Mouse (Mus musculus) MEL (cell line): Measurements from ENCODE around the gene Rpl35a. TPM values are rescaled to one million over a fixed set of nuclear protein-coding genes. Genes with fewer than 3 reads are reported as not detected.

Experiments used
- DNase-seq: peaks from one replicate; pipeline ENCODE4 v3.0.0; 2011; ENCODE audit warnings: low read depth, low spot score
- H3K27ac ChIP-seq: 2 replicates; pipeline ENCODE4 v1.5.1; 2012; ENCODE audit warnings: low read depth, mild to moderate bottlenecking, control low read depth, low read length, moderate library complexity; ENCODE audit not compliant: control insufficient read depth
- H3K27me3 ChIP-seq, 2 experiments: fragments of 150-350 bp in 1 of 2; sonication (generic) in 1 of 2; 2 replicates each; pipeline ENCODE4 v1.6.1; 2012; ENCODE audit warnings: low read length in 2 of 2, mild to moderate bottlenecking in 2 of 2, improper control_type of control experiment in 1 of 2, moderate library complexity in 1 of 2; ENCODE audit not compliant: insufficient read depth in 2 of 2, control insufficient read depth in 1 of 2
- H3K36me3 ChIP-seq, 2 experiments: 2 replicates each; pipeline ENCODE4 v1.6.1; 2012 to 2014; ENCODE audit warnings: low read length in 2 of 2, improper control_type of control experiment in 1 of 2, inconsistent platforms in 1 of 2, mild to moderate bottlenecking in 1 of 2; ENCODE audit not compliant: insufficient read depth in 2 of 2, control insufficient read depth in 1 of 2
- H3K4me1 ChIP-seq, 2 experiments: fragments of 150-350 bp in 1 of 2; sonication (generic) in 1 of 2; 2 replicates each; pipeline ENCODE4 v1.6.1; 2012; ENCODE audit warnings: low read length in 2 of 2, improper control_type of control experiment in 1 of 2, mild to moderate bottlenecking in 1 of 2; ENCODE audit not compliant: insufficient read depth in 2 of 2, control insufficient read depth in 1 of 2
- H3K4me3 ChIP-seq, 2 experiments: fragments of 150-350 bp in 1 of 2; sonication (generic) in 1 of 2; 2 replicates each; pipeline ENCODE4 v1.5.1; 2012; ENCODE audit warnings: low read depth in 2 of 2, low read length in 2 of 2, mild to moderate bottlenecking in 2 of 2, moderate library complexity in 2 of 2, control low read depth in 1 of 2, improper control_type of control experiment in 1 of 2; ENCODE audit not compliant: control insufficient read depth in 1 of 2, insufficient read depth in 1 of 2
- H3K79me2 ChIP-seq: 2 replicates; pipeline ENCODE4 v1.6.1; 2012; ENCODE audit warnings: mild to moderate bottlenecking, low read length, moderate library complexity; ENCODE audit not compliant: control insufficient read depth, poor library complexity, insufficient read depth
- H3K9ac ChIP-seq: 2 replicates; pipeline ENCODE4 v1.6.1; 2012; ENCODE audit warnings: low read depth, mild to moderate bottlenecking, control low read depth, low read length, moderate library complexity; ENCODE audit not compliant: control insufficient read depth, poor library complexity, severe bottlenecking
- H3K9me3 ChIP-seq: fragments of 150-350 bp; sonication (generic); replicated peaks from 2 replicates; pipeline ENCODE4 v1.6.1; 2012; ENCODE audit warnings: mild to moderate bottlenecking, low read length, improper control_type of control experiment, moderate library complexity; ENCODE audit not compliant: insufficient read depth
- BHLHE40 ChIP-seq: IDR thresholded peaks from 2 replicates; pipeline ENCODE4 v1.6.1; 2012; ENCODE audit warnings: low read depth, mild to moderate bottlenecking, inconsistent platforms, low read length, improper control_type of control experiment, borderline replicate concordance
- CHD1 ChIP-seq: IDR thresholded peaks from 2 replicates; pipeline ENCODE4 v1.6.1; 2012; ENCODE audit warnings: low read depth, mild to moderate bottlenecking, inconsistent platforms, low read length, improper control_type of control experiment
- CHD2 ChIP-seq: IDR thresholded peaks from 2 replicates; pipeline ENCODE4 v1.6.1; 2011; ENCODE audit warnings: low read length, improper control_type of control experiment
- CTCF ChIP-seq, 3 experiments: IDR thresholded peaks in 2 of 3; conservative IDR thresholded peaks in 1 of 3; 2 replicates each; pipeline ENCODE4 v1.5.1; 2011 to 2012; ENCODE audit warnings: low read length in 3 of 3, low read depth in 2 of 3, mild to moderate bottlenecking in 2 of 3, improper control_type of control experiment in 1 of 3, inconsistent platforms in 1 of 3, mixed read lengths in 1 of 3, moderate library complexity in 1 of 3; ENCODE audit not compliant: control insufficient read depth in 1 of 3, insufficient read depth in 1 of 3, poor library complexity in 1 of 3, severe bottlenecking in 1 of 3
- ELF1 ChIP-seq: IDR thresholded peaks from 2 replicates; pipeline ENCODE4 v1.6.1; 2014; ENCODE audit warnings: low read depth, mild to moderate bottlenecking, inconsistent platforms, low read length, improper control_type of control experiment, moderate library complexity
- EP300 ChIP-seq, 2 experiments: IDR thresholded peaks; 2 replicates each; pipeline ENCODE4 v1.6.1; 2011; ENCODE audit warnings: improper control_type of control experiment in 2 of 2, low read length in 2 of 2, low read depth in 1 of 2, mild to moderate bottlenecking in 1 of 2
- ETS1 ChIP-seq: IDR thresholded peaks from 2 replicates; pipeline ENCODE4 v1.6.1; 2012; ENCODE audit warnings: low read depth, mild to moderate bottlenecking, inconsistent platforms, low read length, improper control_type of control experiment, moderate library complexity
- GABPA ChIP-seq: IDR thresholded peaks from 2 replicates; pipeline ENCODE4 v1.6.1; 2012; ENCODE audit warnings: low read depth, mild to moderate bottlenecking, inconsistent platforms, low read length, improper control_type of control experiment, moderate library complexity
- GATA1 ChIP-seq: IDR thresholded peaks from 2 replicates; pipeline ENCODE4 v1.6.1; 2011; ENCODE audit warnings: low read depth, low read length, improper control_type of control experiment
- HCFC1 ChIP-seq: IDR thresholded peaks from 2 replicates; pipeline ENCODE4 v1.6.1; 2012; ENCODE audit warnings: low read depth, mild to moderate bottlenecking, inconsistent platforms, low read length, improper control_type of control experiment, moderate library complexity
- JUND ChIP-seq: IDR thresholded peaks from 2 replicates; pipeline ENCODE4 v1.6.1; 2011; ENCODE audit warnings: low read depth, mild to moderate bottlenecking, improper control_type of control experiment, low read length
- KAT2A ChIP-seq: conservative IDR thresholded peaks from 2 replicates; pipeline ENCODE4 v1.6.1; 2012; ENCODE audit warnings: low read depth, low read length, improper control_type of control experiment, inconsistent platforms
- MAFK ChIP-seq: IDR thresholded peaks from 2 replicates; pipeline ENCODE4 v1.6.1; 2011; ENCODE audit warnings: low read depth, mild to moderate bottlenecking, low read length, improper control_type of control experiment, borderline replicate concordance
- MEF2A ChIP-seq: IDR thresholded peaks from 2 replicates; pipeline ENCODE4 v1.6.1; 2014; ENCODE audit warnings: low read depth, mild to moderate bottlenecking, inconsistent platforms, low read length, improper control_type of control experiment; ENCODE audit not compliant: poor library complexity, insufficient replicate concordance, severe bottlenecking; ENCODE audit errors: extremely low read depth
- MXI1 ChIP-seq: IDR thresholded peaks from 2 replicates; pipeline ENCODE4 v1.6.1; 2011; ENCODE audit warnings: mild to moderate bottlenecking, low read depth, low read length, improper control_type of control experiment
- MYB ChIP-seq: IDR thresholded peaks from 2 replicates; pipeline ENCODE4 v1.6.1; 2011; ENCODE audit warnings: mild to moderate bottlenecking, low read depth, low read length, improper control_type of control experiment
- MYC ChIP-seq: IDR thresholded peaks from 2 replicates; pipeline ENCODE4 v1.6.1; 2011; ENCODE audit warnings: low read depth, mild to moderate bottlenecking, low read length, improper control_type of control experiment, moderate library complexity
- NRF1 ChIP-seq: IDR thresholded peaks from 2 replicates; pipeline ENCODE4 v1.6.1; 2014; ENCODE audit warnings: low read depth, mild to moderate bottlenecking, inconsistent platforms, low read length, improper control_type of control experiment, moderate library complexity; ENCODE audit not compliant: poor library complexity, insufficient read depth, severe bottlenecking
- POLR2A ChIP-seq, 2 experiments: IDR thresholded peaks; 2 replicates each; pipeline ENCODE4 v1.6.1; 2011 to 2012; ENCODE audit warnings: low read length in 2 of 2, mild to moderate bottlenecking in 2 of 2, control low read depth in 1 of 2, improper control_type of control experiment in 1 of 2, low read depth in 1 of 2, moderate library complexity in 1 of 2; ENCODE audit not compliant: control insufficient read depth in 1 of 2, insufficient read depth in 1 of 2, poor library complexity in 1 of 2
- POLR2AphosphoS2 ChIP-seq: IDR thresholded peaks from 2 replicates; pipeline ENCODE4 v1.6.1; 2011; ENCODE audit warnings: low read length, improper control_type of control experiment
- POLR2AphosphoS5 ChIP-seq: IDR thresholded peaks from 2 replicates; pipeline ENCODE4 v1.6.1; 2012; ENCODE audit warnings: low read depth, borderline replicate concordance, mild to moderate bottlenecking, inconsistent platforms, low read length, moderate library complexity, mixed read lengths
- RAD21 ChIP-seq: IDR thresholded peaks from 2 replicates; pipeline ENCODE4 v1.6.1; 2011; ENCODE audit warnings: mild to moderate bottlenecking, low read depth, low read length, improper control_type of control experiment
- RCOR1 ChIP-seq: IDR thresholded peaks from 2 replicates; pipeline ENCODE4 v1.6.1; 2012; ENCODE audit warnings: low read depth, mild to moderate bottlenecking, inconsistent platforms, low read length, improper control_type of control experiment
- SMC3 ChIP-seq: IDR thresholded peaks from 2 replicates; pipeline ENCODE4 v1.6.1; 2011; ENCODE audit warnings: low read depth, low read length, improper control_type of control experiment
- TAL1 ChIP-seq: IDR thresholded peaks from 2 replicates; pipeline ENCODE4 v1.6.1; 2012; ENCODE audit warnings: mild to moderate bottlenecking, inconsistent platforms, low read length, moderate library complexity, mixed read lengths
- TBP ChIP-seq: IDR thresholded peaks from 2 replicates; pipeline ENCODE4 v1.8.0; 2011; ENCODE audit warnings: low read depth, low read length, improper control_type of control experiment
- USF1 ChIP-seq: IDR thresholded peaks from 2 replicates; pipeline ENCODE4 v1.6.1; 2014; ENCODE audit warnings: low read depth, mild to moderate bottlenecking, inconsistent platforms, low read length, improper control_type of control experiment, moderate library complexity
- ZKSCAN1 ChIP-seq: IDR thresholded peaks from 2 replicates; pipeline ENCODE4 v1.6.1; 2012; ENCODE audit warnings: low read depth, mild to moderate bottlenecking, inconsistent platforms, low read length, improper control_type of control experiment, moderate library complexity
- ZMIZ1 ChIP-seq: IDR thresholded peaks from 2 replicates; pipeline ENCODE4 v1.6.1; 2012; ENCODE audit warnings: low read depth, mild to moderate bottlenecking, inconsistent platforms, low read length, improper control_type of control experiment, moderate library complexity
- ZNF384 ChIP-seq: IDR thresholded peaks from 2 replicates; pipeline ENCODE4 v1.6.1; 2012; ENCODE audit warnings: low read depth, mild to moderate bottlenecking, inconsistent platforms, low read length, improper control_type of control experiment
- polyA plus RNA-seq, 2 experiments: library from polyadenylated mRNA; stranded (reverse) in 1 of 2; unstranded in 1 of 2; fragments of >175 nt in 1 of 2; fragments of >200 nt in 1 of 2; gene quantifications; 2 replicates each; pipeline versions ENCODE4 v1.2.1 to v1.2.4; 2012; ENCODE audit warnings: low replicate concordance in 2 of 2, low read depth in 1 of 2; ENCODE audit not compliant: insufficient read length in 2 of 2, insufficient read depth in 1 of 2, missing spikeins in 1 of 2
- total RNA-seq: library from RNA; depleted of rRNA; stranded (reverse); fragments of 300-350 nt; gene quantifications from 2 replicates; pipeline ENCODE4 v1.2.3, GENCODE M21; 2012

Rpl35a gene
- total and polyA plus RNA-seq, 3 experiments: 1,572 to 2,314 TPM; not detected in 1

DNA sequence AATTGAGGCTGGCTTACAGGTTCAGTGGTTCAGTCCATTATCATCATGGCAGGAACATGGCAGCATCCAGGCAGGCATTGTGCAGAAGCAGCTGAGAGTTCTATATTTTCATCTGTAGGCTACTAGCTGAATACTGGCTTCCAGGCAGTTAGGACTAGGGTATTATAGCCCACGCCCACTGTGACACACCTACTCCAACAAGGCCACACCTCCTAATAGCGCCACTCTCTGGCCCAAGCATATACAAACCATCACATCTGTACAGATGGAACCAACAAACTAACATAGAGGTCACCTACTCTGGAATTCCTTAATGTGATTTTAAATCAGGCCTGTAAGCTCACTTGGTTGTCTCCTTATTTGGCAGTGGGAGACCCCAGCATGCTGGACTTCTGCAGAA is 7.6 kb upstream of the Rpl35a start:
- no peaks in the 10 kb centered on the region for H3K9me3 ChIP-seq
- no peak overlapping the region for H3K4me3 ChIP-seq
- no peaks in the 10 kb centered on the region for H3K27me3 ChIP-seq
- H3K79me2 ChIP-seq: 0 out of 2 replicates have a peak, but pooled peaks cover 2% of the 10 kb centered on the region
- DNase-seq: peak; percentile 26
- no peak overlapping the region for H3K9ac ChIP-seq
- peaks cover 0 to 4% of the 10 kb centered on the region in 2 experiments; a peak in 1 of 4 replicates for H3K36me3 ChIP-seq
- TF ChIP-seq ZMIZ1: no peak
- no peak for TF ChIP-seq GATA1
- no peak for TF ChIP-seq ZNF384
- no peak for TF ChIP-seq ETS1
- no peak for TF ChIP-seq MAFK
- no peak for TF ChIP-seq EP300 (IDR thresholded peaks at IDR 0.05; ENCODE audit: low read depth in 1 of 2, low read length in 2 of 2)
- TF ChIP-seq RAD21: no peak
- no peak for TF ChIP-seq MYB
- no peak for TF ChIP-seq MXI1
- no peak for TF ChIP-seq CHD1
- TF ChIP-seq CTCF (IDR thresholded peaks at IDR 0.05 in 2 of 3, conservative IDR thresholded peaks at IDR 0.05 in 1 of 3; ENCODE audit: control insufficient read depth in 1 of 3, insufficient read depth in 1 of 3, low read depth in 2 of 3, low read length in 3 of 3, poor library complexity in 1 of 3, severe bottlenecking in 1 of 3): no peak
- TF ChIP-seq ELF1: no peak
- TF ChIP-seq JUND: no peak
- no peak for TF ChIP-seq ZKSCAN1
- no peak for TF ChIP-seq USF1
- no peak overlapping the region for H3K27ac ChIP-seq
- peaks cover under 1 to 3% of the 10 kb centered on the region in 2 experiments; a peak in 1 of 4 replicates for H3K4me1 ChIP-seq

DNA sequence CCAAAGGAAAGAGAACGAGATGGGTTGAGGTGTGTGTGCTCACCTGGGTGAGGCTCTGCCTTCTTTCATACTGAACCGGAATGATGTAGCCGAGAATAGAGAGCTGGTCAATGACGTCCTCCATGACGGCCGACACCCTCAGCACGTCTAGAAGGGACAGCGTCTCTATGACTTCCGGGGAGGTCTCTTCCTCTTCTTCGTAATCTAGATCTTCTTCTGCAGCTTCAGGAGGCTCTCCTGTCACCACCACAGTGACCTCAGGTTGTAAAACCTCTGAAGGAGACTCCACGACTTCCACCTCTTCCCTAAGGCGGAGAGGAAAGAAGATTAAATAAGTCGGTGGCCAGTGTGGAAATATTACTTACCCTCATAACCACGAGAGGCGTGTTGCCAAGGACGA is 6.4 kb upstream of the Rpl35a start:
- Histone ChIP-seq H3K27me3 (no peaks in the 10 kb centered on the region), H3K4me3 (peak overlapping the region; percentile 55 to 73), H3K9ac (peak overlapping the region; percentile 67), H3K36me3 (peaks cover 0 to 4% of the 10 kb centered on the region in 2 experiments; a peak in 1 of 4 replicates), H3K79me2 (0 out of 2 replicates have a peak, but pooled peaks cover 2% of the 10 kb centered on the region), H3K9me3 (no peaks in the 10 kb centered on the region), H3K27ac (peak overlapping the region; percentile 30; the same call in 1 of the 2 replicates), H3K4me1 (0 out of 4 replicates have a peak, but pooled peaks cover 0 to 3% of the 10 kb centered on the region in 2 experiments)
- DNase-seq: peak; percentile 88
- no peak for TF ChIP-seq CHD2
- no peak for TF ChIP-seq SMC3
- TF ChIP-seq GABPA: no peak
- 0 out of 2 replicates have a peak, but pooled peaks have one; percentile 42 for TF ChIP-seq MYC
- no peak for TF ChIP-seq RAD21
- TF ChIP-seq KAT2A: no peak
- TF ChIP-seq ZNF384: no peak
- no peak for TF ChIP-seq USF1
- TF ChIP-seq BHLHE40: no peak
- TF ChIP-seq RCOR1: no peak
- TF ChIP-seq POLR2AphosphoS5: no peak
- TF ChIP-seq ELF1: peak; percentile 59
- peak; percentile 77 for TF ChIP-seq MXI1
- TF ChIP-seq EP300 (IDR thresholded peaks at IDR 0.05; ENCODE audit: low read depth in 1 of 2, low read length in 2 of 2): peak in 1 of 2 experiments; percentile 26; a peak in 1 of 4 replicates
- no peak for TF ChIP-seq NRF1
- TF ChIP-seq ZKSCAN1: no peak
- TF ChIP-seq POLR2A (IDR thresholded peaks at IDR 0.05; ENCODE audit: control insufficient read depth in 1 of 2, insufficient read depth in 1 of 2, low read depth in 1 of 2, low read length in 2 of 2, poor library complexity in 1 of 2): peak; percentile 27 to 65; a peak in 2 of 4 replicates
- TF ChIP-seq POLR2AphosphoS2: no peak
- TF ChIP-seq MAFK: no peak
- no peak for TF ChIP-seq MEF2A
- TF ChIP-seq TBP: no peak
- TF ChIP-seq TAL1: no peak
- peak; percentile 74 for TF ChIP-seq HCFC1
- no peak; the same call in 1 of the 2 replicates for TF ChIP-seq ETS1
- peak; percentile 40; the same call in 1 of the 2 replicates for TF ChIP-seq ZMIZ1
